7 mouse cellular contexts compared by ENCODE assay signal in genomic region chr19:46339287-46339971, GRCm38 (mm10). TPM values are rescaled to one million over a fixed set of nuclear protein-coding genes. Genes with fewer than 3 reads are reported as not detected.
DNase-seq lines count a peak whose midpoint lies in the region; ATAC-seq lines count a peak whose summit lies in the region.

No protein-coding gene starts in this region.

- H3K9ac ChIP-seq in embryonic facial prominence, embryonic 13.5 days = 0 out of 2 replicates have a peak overlapping the region, but pooled peaks have one; percentile 49
- H3K9ac ChIP-seq in hindbrain, embryonic 12.5 days = peak overlapping the region; percentile 45; the same call in 1 of the 2 replicates
- no peak overlapping the region; the same call in none of the 2 replicates for H3K9ac ChIP-seq in liver, embryonic 16.5 days (ENCODE audit: low read depth, low read length)
- 0 out of 2 replicates have a peak overlapping the region, but pooled peaks have one; percentile 48 for H3K9ac ChIP-seq in neural tube, embryonic 13.5 days

- 78% methylated on average over 7 of the region's 7 CpGs for WGBS in embryonic facial prominence, embryonic 13.5 days
- 77% methylated on average over 7 of the region's 7 CpGs for WGBS in hindbrain, embryonic 12.5 days
- 42% methylated on average over 7 of the region's 7 CpGs for WGBS in liver, embryonic 16.5 days (ENCODE audit: insufficient replicate concordance)
- 71% methylated on average over 7 of the region's 7 CpGs for WGBS in neural tube, embryonic 13.5 days

- peaks cover 21% of the 10 kb centered on the region for H3K4me1 ChIP-seq in embryonic facial prominence, embryonic 13.5 days
- H3K4me1 ChIP-seq in hindbrain, embryonic 12.5 days = peaks cover 9% of the 10 kb centered on the region
- peaks cover 38% of the 10 kb centered on the region for H3K4me1 ChIP-seq in liver, embryonic 16.5 days (ENCODE audit: control insufficient read depth, low read depth, low read length)
- H3K4me1 ChIP-seq in neural tube, embryonic 13.5 days (replicated peaks) = peaks cover 24% of the 10 kb centered on the region

- H3K4me2 ChIP-seq in embryonic facial prominence, embryonic 13.5 days = peak overlapping the region; percentile 50
- H3K4me2 ChIP-seq in hindbrain, embryonic 12.5 days (replicated peaks) = peak overlapping the region; percentile 79; the same call in 1 of the 2 replicates
- peak overlapping the region; percentile 88 for H3K4me2 ChIP-seq in liver, embryonic 16.5 days (ENCODE audit: low read depth, low read length)
- peak overlapping the region; percentile 44 for H3K4me2 ChIP-seq in neural tube, embryonic 13.5 days

- no peak overlapping the region for H3K4me3 ChIP-seq in embryonic facial prominence, embryonic 13.5 days
- H3K4me3 ChIP-seq in hindbrain, embryonic 12.5 days = no peak overlapping the region
- peak overlapping the region; percentile 80 for H3K4me3 ChIP-seq in liver, embryonic 16.5 days (ENCODE audit: low read depth, low read length)
- no peak overlapping the region for H3K4me3 ChIP-seq in neural tube, embryonic 13.5 days

- DNase-seq in 3T3-L1 (ENCODE audit: low read depth, low spot score) = peak; percentile 75
- peak; percentile 64 to 70 for DNase-seq in B cell, adult 2 months
- DNase-seq in urinary bladder, adult 18-20 months (ENCODE audit: low spot score in 2 of 2) = no peak

- no peaks in the 10 kb centered on the region for H3K9me3 ChIP-seq in embryonic facial prominence, embryonic 13.5 days
- no peaks in the 10 kb centered on the region for H3K9me3 ChIP-seq in hindbrain, embryonic 12.5 days (replicated peaks)
- no peaks in the 10 kb centered on the region for H3K9me3 ChIP-seq in liver, embryonic 16.5 days (replicated peaks; ENCODE audit: control insufficient read depth, low read length)
- no peaks in the 10 kb centered on the region for H3K9me3 ChIP-seq in neural tube, embryonic 13.5 days

- peaks cover 3% of the 10 kb centered on the region for H3K27me3 ChIP-seq in embryonic facial prominence, embryonic 13.5 days
- H3K27me3 ChIP-seq in hindbrain, embryonic 12.5 days = 0 out of 2 replicates have a peak, but pooled peaks cover 14% of the 10 kb centered on the region
- no peaks in the 10 kb centered on the region for H3K27me3 ChIP-seq in liver, embryonic 16.5 days (ENCODE audit: control insufficient read depth, insufficient read depth, low read depth, low read length)
- peaks cover 10% of the 10 kb centered on the region; the same call in 1 of the 2 replicates for H3K27me3 ChIP-seq in neural tube, embryonic 13.5 days

- no peak for ATAC-seq in embryonic facial prominence, embryonic 13.5 days (ENCODE audit: insufficient number of reproducible peaks, insufficient read depth, low FRiP score, low TSS enrichment, low read depth)
- ATAC-seq in hindbrain, embryonic 12.5 days (ENCODE audit: low FRiP score) = 0 out of 2 replicates have a peak, but pooled peaks have one; percentile 0
- ATAC-seq in liver, embryonic 16.5 days (ENCODE audit: low read depth) = peak; percentile 35
- 0 out of 2 replicates have a peak, but pooled peaks have one; percentile 1 for ATAC-seq in neural tube, embryonic 13.5 days (ENCODE audit: low read depth)

- H3K27ac ChIP-seq in embryonic facial prominence, embryonic 13.5 days = no peak overlapping the region
- H3K27ac ChIP-seq in hindbrain, embryonic 12.5 days = no peak overlapping the region
- peak overlapping the region; percentile 85 for H3K27ac ChIP-seq in liver, embryonic 16.5 days (ENCODE audit: low read length)
- H3K27ac ChIP-seq in neural tube, embryonic 13.5 days (replicated peaks) = peak overlapping the region; percentile 57

- H3K36me3 ChIP-seq in embryonic facial prominence, embryonic 13.5 days = no peaks in the 10 kb centered on the region
- H3K36me3 ChIP-seq in hindbrain, embryonic 12.5 days = no peaks in the 10 kb centered on the region
- no peaks in the 10 kb centered on the region for H3K36me3 ChIP-seq in liver, embryonic 16.5 days (ENCODE audit: control insufficient read depth, insufficient read depth)
- no peaks in the 10 kb centered on the region for H3K36me3 ChIP-seq in neural tube, embryonic 13.5 days

RNA-seq across cellular contexts. Expression of gene Cuedc2, which starts 0.9 kb away (rescaled TPM):
- polyA plus RNA-seq in embryonic facial prominence, embryonic 13.5 days (2015; fragmentation: Nextera tagmentation; extraction: Ambion mirVana) = 177 and 188 TPM in 2 replicates
- polyA plus RNA-seq in hindbrain, embryonic 12.5 days (2016; fragmentation: Nextera tagmentation; extraction: Ambion mirVana) = 239 and 261 TPM in 2 replicates
- 67.3 and 67.6 TPM in 2 replicates for polyA plus RNA-seq in liver, embryonic 16.5 days (2015; fragmentation: Nextera tagmentation; extraction: Ambion mirVana)
- polyA plus RNA-seq in neural tube, embryonic 13.5 days (2015; fragmentation: Nextera tagmentation; extraction: Ambion mirVana) = 318 and 357 TPM in 2 replicates

RNA-seq across cellular contexts. Expression of gene Mfsd13a, which starts 1.5 kb away (rescaled TPM):
- 3.3 and 4.3 TPM in 2 replicates for polyA plus RNA-seq in embryonic facial prominence, embryonic 13.5 days (2015; fragmentation: Nextera tagmentation; extraction: Ambion mirVana)
- 7.1 and 7.6 TPM in 2 replicates for polyA plus RNA-seq in hindbrain, embryonic 12.5 days (2016; fragmentation: Nextera tagmentation; extraction: Ambion mirVana)
- polyA plus RNA-seq in liver, embryonic 16.5 days (2015; fragmentation: Nextera tagmentation; extraction: Ambion mirVana) = 11.2 and 13.8 TPM in 2 replicates
- 10.3 and 10.6 TPM in 2 replicates for polyA plus RNA-seq in neural tube, embryonic 13.5 days (2015; fragmentation: Nextera tagmentation; extraction: Ambion mirVana)

RNA-seq across cellular contexts. Expression of gene 2310034G01Rik, which starts 10.7 kb away (rescaled TPM):
- 1.5 and 2.3 TPM in 2 replicates for polyA plus RNA-seq in embryonic facial prominence, embryonic 13.5 days (2015; fragmentation: Nextera tagmentation; extraction: Ambion mirVana)
- 1.4 and 1.5 TPM in 2 replicates for polyA plus RNA-seq in hindbrain, embryonic 12.5 days (2016; fragmentation: Nextera tagmentation; extraction: Ambion mirVana)
- 0.36 and 0.40 TPM in 2 replicates for polyA plus RNA-seq in liver, embryonic 16.5 days (2015; fragmentation: Nextera tagmentation; extraction: Ambion mirVana)
- polyA plus RNA-seq in neural tube, embryonic 13.5 days (2015; fragmentation: Nextera tagmentation; extraction: Ambion mirVana) = 2.5 and 3.5 TPM in 2 replicates

RNA-seq across cellular contexts. Expression of gene Fbxl15, which starts 11.4 kb away (rescaled TPM):
- polyA plus RNA-seq in embryonic facial prominence, embryonic 13.5 days (2015; fragmentation: Nextera tagmentation; extraction: Ambion mirVana) = 15.1 and 16.5 TPM in 2 replicates
- 26.2 and 28.3 TPM in 2 replicates for polyA plus RNA-seq in hindbrain, embryonic 12.5 days (2016; fragmentation: Nextera tagmentation; extraction: Ambion mirVana)
- polyA plus RNA-seq in liver, embryonic 16.5 days (2015; fragmentation: Nextera tagmentation; extraction: Ambion mirVana) = 11.1 and 11.6 TPM in 2 replicates
- polyA plus RNA-seq in neural tube, embryonic 13.5 days (2015; fragmentation: Nextera tagmentation; extraction: Ambion mirVana) = 37.7 and 39.1 TPM in 2 replicates

RNA-seq across cellular contexts. Expression of gene Psd, which starts 12.5 kb away (rescaled TPM):
- polyA plus RNA-seq in embryonic facial prominence, embryonic 13.5 days (2015; fragmentation: Nextera tagmentation; extraction: Ambion mirVana) = 5.0 and 6.0 TPM in 2 replicates
- 33.2 and 34.7 TPM in 2 replicates for polyA plus RNA-seq in hindbrain, embryonic 12.5 days (2016; fragmentation: Nextera tagmentation; extraction: Ambion mirVana)
- 3.3 TPM in 2 replicates for polyA plus RNA-seq in liver, embryonic 16.5 days (2015; fragmentation: Nextera tagmentation; extraction: Ambion mirVana)
- polyA plus RNA-seq in neural tube, embryonic 13.5 days (2015; fragmentation: Nextera tagmentation; extraction: Ambion mirVana) = 47.2 and 53.8 TPM in 2 replicates

Comparison
In these comparisons a context has a peak if more than half of its experiments do, and no peak if none do; other contexts are left out.
1. DNase-seq: peak in 3T3-L1 (single experiment) and B cell, adult 2 months (2 of 2); none in urinary bladder, adult 18-20 months (0 of 2).
2. H3K27ac ChIP-seq: peak in liver, embryonic 16.5 days (single experiment) and neural tube, embryonic 13.5 days (single experiment); none in embryonic facial prominence, embryonic 13.5 days (single experiment) and hindbrain, embryonic 12.5 days (single experiment).
3. Peak in every context shown above with its lines, with median percentiles within 50 percentile points of each other: H3K4me2 ChIP-seq.